Mouse (Mus musculus): Measurements from ENCODE around the gene Guca1b.

The Guca1b gene

GRCm38 (mm10) chr17:47385145-47385544, at the start of gene Guca1b:
Guca1b (plus strand) TSS chr17:47385393.
- no peak for DNase-seq (ENCODE audit: extremely low spot score, low read depth, low spot score)

- DNase-seq (ENCODE audit: extremely low spot score, low read depth, low spot score): no peak
Measured at GRCm38 (mm10) chr17:47343121-47343520, 42.1 kb upstream of the Guca1b start.

- no peak for DNase-seq (ENCODE audit: extremely low spot score, low read depth, low spot score)
Measured at GRCm38 (mm10) chr17:47349721-47350319, 35.4 kb upstream of the Guca1b start.

GRCm38 (mm10) chr17:47359964-47360363, 25.2 kb upstream of the Guca1b start:
- DNase-seq (ENCODE audit: extremely low spot score, low read depth, low spot score): no peak

- DNase-seq (ENCODE audit: extremely low spot score, low read depth, low spot score): no peak
Measured at GRCm38 (mm10) chr17:47361343-47361742, 23.9 kb upstream of the Guca1b start.

GRCm38 (mm10) chr17:47368401-47369086, 16.6 kb upstream of the Guca1b start, which contains the start of gene Mrps10:
Mrps10 (plus strand) TSS chr17:47368887.
- peak; percentile 72 for DNase-seq (ENCODE audit: extremely low spot score, low read depth, low spot score)

GRCm38 (mm10) chr17:47369087-47369443, 16.1 kb upstream of the Guca1b start:
- no peak for DNase-seq (ENCODE audit: extremely low spot score, low read depth, low spot score)

- no peak for DNase-seq (ENCODE audit: extremely low spot score, low read depth, low spot score)
Measured at GRCm38 (mm10) chr17:47371451-47371850, 13.7 kb upstream of the Guca1b start.

- DNase-seq (ENCODE audit: extremely low spot score, low read depth, low spot score): no peak
Measured at GRCm38 (mm10) chr17:47373991-47374390, 11.2 kb upstream of the Guca1b start.

GRCm38 (mm10) chr17:47376779-47377280, 8.4 kb upstream of the Guca1b start:
- no peak for DNase-seq (ENCODE audit: extremely low spot score, low read depth, low spot score)

- no peak for DNase-seq (ENCODE audit: extremely low spot score, low read depth, low spot score)
Measured at GRCm38 (mm10) chr17:47378133-47378532, 7.1 kb upstream of the Guca1b start.

- DNase-seq (ENCODE audit: extremely low spot score, low read depth, low spot score): no peak
Measured at GRCm38 (mm10) chr17:47381917-47382316, 3.3 kb upstream of the Guca1b start.

GRCm38 (mm10) chr17:47383266-47383665, 1.9 kb upstream of the Guca1b start:
- DNase-seq (ENCODE audit: extremely low spot score, low read depth, low spot score): no peak

- no peak for DNase-seq (ENCODE audit: extremely low spot score, low read depth, low spot score)
Measured at GRCm38 (mm10) chr17:47384064-47384463, 1.1 kb upstream of the Guca1b start.

GRCm38 (mm10) chr17:47386649-47387048, 1.5 kb downstream of the Guca1b start:
- no peak for DNase-seq (ENCODE audit: extremely low spot score, low read depth, low spot score)

GRCm38 (mm10) chr17:47394223-47394869, 9.2 kb downstream of the Guca1b start:
- no peak for DNase-seq (ENCODE audit: extremely low spot score, low read depth, low spot score)

GRCm38 (mm10) chr17:47395376-47395913, 10.3 kb downstream of the Guca1b start:
- no peak for DNase-seq (ENCODE audit: extremely low spot score, low read depth, low spot score)

GRCm38 (mm10) chr17:47399091-47399490, 13.9 kb downstream of the Guca1b start:
- DNase-seq (ENCODE audit: extremely low spot score, low read depth, low spot score): no peak

- no peak for DNase-seq (ENCODE audit: extremely low spot score, low read depth, low spot score)
Measured at GRCm38 (mm10) chr17:47400451-47400850, 15.3 kb downstream of the Guca1b start, which contains the start of gene Guca1a. Guca1a (minus strand) TSS chr17:47400584.

GRCm38 (mm10) chr17:47407717-47408557, 22.7 kb downstream of the Guca1b start:
- no peak for DNase-seq (ENCODE audit: extremely low spot score, low read depth, low spot score)

GRCm38 (mm10) chr17:47408558-47408898, 23.3 kb downstream of the Guca1b start:
- DNase-seq (ENCODE audit: extremely low spot score, low read depth, low spot score): no peak

Measured in hindlimb bud, embryonic 11.5 days (tissue).